Mouse (Mus musculus): ENCODE data around the gene Acsl5. TPM values are rescaled to one million over a fixed set of nuclear protein-coding genes. Genes with fewer than 3 reads are reported as not detected.

The Acsl5 gene
- polyA plus RNA-seq, 1 experiment from 2014 or later = 26.2 TPM

DNA sequence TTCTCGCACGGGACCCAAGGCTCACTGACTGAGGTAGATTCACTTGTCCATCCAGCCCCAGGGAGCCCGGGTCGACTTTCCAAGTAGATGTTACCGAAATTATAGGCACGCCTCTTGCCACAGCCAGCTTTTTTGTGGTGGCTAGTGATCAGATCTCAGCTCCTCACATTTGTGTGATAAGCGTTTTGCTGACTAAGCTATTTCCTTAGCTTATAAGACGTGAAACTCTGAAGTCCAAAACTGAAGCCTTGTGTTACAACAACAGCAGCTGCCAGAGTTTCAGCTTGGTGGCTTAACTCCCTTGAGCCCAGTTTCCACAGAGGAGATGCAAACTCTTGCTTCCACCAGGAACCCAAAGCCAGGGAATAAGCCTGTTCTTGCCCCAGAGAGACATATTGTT, 70.9 kb downstream of the Acsl5 start:
- Histone ChIP-seq H3K27me3 (ENCODE audit: poor library complexity, severe bottlenecking) (no peaks in the 10 kb centered on the region), H3K27ac (no peak overlapping the region), H3K4me1 (peaks cover 4% of the 10 kb centered on the region), H3K36me3 (replicated peaks) (peaks cover 19% of the 10 kb centered on the region), H3K4me3 (no peak overlapping the region), H3K9me3 (no peaks in the 10 kb centered on the region)
- WGBS = 96% methylated on average over 8 of the region's 8 CpGs
- DNase-seq (ENCODE audit: extremely low spot score, low spot score) = no peak

DNA sequence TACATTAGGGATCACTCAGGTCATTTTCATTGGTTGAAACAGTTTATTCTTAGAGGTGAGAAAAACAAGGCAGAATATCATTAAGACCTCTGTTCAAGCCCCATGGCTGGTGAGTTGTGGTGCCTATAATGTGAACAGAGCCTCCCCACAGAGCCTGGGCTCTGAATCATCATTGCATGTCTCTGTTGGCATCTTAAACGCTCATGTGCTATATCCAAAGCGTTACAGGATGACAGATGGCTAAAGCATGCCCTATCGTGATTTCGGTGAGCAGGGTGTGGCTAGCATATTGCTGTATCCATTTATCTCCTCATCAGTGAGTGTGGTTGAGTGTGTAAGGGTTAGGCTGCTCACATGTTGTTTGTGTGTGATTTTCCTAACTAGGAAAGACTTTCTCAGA, 75.8 kb downstream of the Acsl5 start:
- Histone ChIP-seq H3K36me3 (replicated peaks) (peaks cover 51% of the 10 kb centered on the region), H3K27ac (no peak overlapping the region), H3K27me3 (ENCODE audit: poor library complexity, severe bottlenecking) (no peaks in the 10 kb centered on the region), H3K9me3 (no peaks in the 10 kb centered on the region), H3K4me3 (no peak overlapping the region), H3K4me1 (no peaks in the 10 kb centered on the region)
- DNase-seq (ENCODE audit: extremely low spot score, low spot score) = no peak
- WGBS = 93% methylated on average over 4 of the region's 4 CpGs

DNA sequence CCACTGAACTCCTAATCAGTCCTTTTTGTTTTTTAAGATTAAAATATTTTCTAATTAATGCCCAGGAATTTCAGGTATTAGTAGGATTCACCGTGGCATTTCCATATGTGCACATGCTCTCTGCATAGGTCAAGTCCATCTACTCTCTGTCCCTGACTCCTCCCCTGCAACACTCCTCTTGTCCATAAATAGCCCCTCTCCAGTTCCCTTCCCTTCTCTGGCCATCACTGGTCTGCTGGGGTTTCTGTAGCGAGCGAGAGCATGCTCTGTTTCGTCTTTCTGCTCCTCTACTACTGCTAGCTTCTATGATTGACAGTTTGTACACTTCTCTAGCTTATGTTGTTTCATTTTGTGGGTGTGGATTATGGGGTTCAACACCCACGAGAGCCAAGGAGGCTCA, 80.0 kb downstream of the Acsl5 start:
- Histone ChIP-seq H3K27ac (no peak overlapping the region), H3K27me3 (ENCODE audit: poor library complexity, severe bottlenecking) (no peaks in the 10 kb centered on the region), H3K9me3 (no peaks in the 10 kb centered on the region), H3K36me3 (replicated peaks) (peaks cover 40% of the 10 kb centered on the region), H3K4me3 (no peak overlapping the region), H3K4me1 (0 out of 2 replicates have a peak, but pooled peaks cover 4% of the 10 kb centered on the region)
- 96% methylated on average over 5 of the region's 5 CpGs for WGBS
- no peak for DNase-seq (ENCODE audit: extremely low spot score, low spot score)

DNA sequence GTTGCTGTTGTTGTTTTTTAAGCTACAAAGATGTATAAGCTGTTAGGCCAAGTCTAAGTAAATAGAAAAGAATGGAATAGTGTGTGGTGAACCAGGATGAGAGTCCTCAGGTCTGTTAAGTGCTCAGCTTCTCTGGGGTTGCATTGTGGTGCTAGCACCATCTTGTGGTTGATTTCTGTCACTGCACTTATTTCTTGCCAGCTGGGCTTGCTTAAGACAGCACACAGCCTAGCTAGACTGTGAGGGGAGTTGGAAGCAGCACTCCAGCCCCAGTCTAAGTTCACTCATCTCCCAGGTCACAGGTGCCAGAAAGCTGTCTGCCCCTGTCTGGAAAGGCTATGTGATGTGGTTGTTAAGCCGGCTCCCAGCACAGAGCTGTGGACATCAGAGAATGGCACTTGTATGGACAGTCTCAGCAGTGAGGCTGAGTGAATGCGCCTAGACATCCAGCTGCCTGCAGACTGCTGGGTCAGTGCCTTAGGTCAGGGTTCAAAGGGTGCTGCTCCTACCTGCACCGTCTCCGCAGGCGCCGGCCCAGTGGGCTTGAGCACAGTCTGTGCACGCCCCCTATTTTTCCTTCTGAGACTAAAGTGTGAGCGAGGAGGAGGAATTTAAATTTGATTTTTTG, 81.0 kb downstream of the Acsl5 start:
- H3K4me3 ChIP-seq = no peak overlapping the region
- 0 out of 2 replicates have a peak, but pooled peaks cover 4% of the 10 kb centered on the region for H3K4me1 ChIP-seq
- DNase-seq (ENCODE audit: extremely low spot score, low spot score) = peak; percentile 66
- no peaks in the 10 kb centered on the region for H3K27me3 ChIP-seq (ENCODE audit: poor library complexity, severe bottlenecking)
- H3K9me3 ChIP-seq = no peaks in the 10 kb centered on the region
- 94% methylated on average over 8 of the region's 8 CpGs for WGBS
- H3K36me3 ChIP-seq (replicated peaks) = peaks cover 41% of the 10 kb centered on the region
- no peak overlapping the region for H3K27ac ChIP-seq

DNA sequence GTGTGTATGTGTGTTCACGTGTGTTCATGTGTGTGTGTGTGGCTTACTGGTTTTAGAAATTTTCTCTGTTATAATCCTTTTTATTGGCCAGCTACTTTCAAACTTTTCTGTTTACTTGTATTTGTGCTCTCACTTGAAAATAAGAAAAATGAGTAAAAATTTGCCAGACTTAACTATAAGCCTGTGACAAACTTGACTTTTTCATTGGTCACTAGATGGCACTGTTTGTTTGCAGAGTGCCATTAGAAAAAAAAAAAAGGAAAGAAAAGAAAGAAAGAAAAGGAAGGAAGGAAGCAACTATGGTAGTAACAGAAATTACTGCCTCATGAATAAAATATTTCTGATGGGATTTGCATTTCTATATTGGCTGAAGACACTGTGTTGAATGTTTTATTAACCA, 84.1 kb downstream of the Acsl5 start:
- Histone ChIP-seq H3K9me3 (no peaks in the 10 kb centered on the region), H3K27me3 (ENCODE audit: poor library complexity, severe bottlenecking) (no peaks in the 10 kb centered on the region), H3K4me3 (no peak overlapping the region), H3K36me3 (replicated peaks) (peaks cover 10% of the 10 kb centered on the region), H3K27ac (no peak overlapping the region), H3K4me1 (0 out of 2 replicates have a peak, but pooled peaks cover 4% of the 10 kb centered on the region)
- 93% methylated on average over 1 of the region's 1 CpGs for WGBS
- DNase-seq (ENCODE audit: extremely low spot score, low spot score) = no peak

DNA sequence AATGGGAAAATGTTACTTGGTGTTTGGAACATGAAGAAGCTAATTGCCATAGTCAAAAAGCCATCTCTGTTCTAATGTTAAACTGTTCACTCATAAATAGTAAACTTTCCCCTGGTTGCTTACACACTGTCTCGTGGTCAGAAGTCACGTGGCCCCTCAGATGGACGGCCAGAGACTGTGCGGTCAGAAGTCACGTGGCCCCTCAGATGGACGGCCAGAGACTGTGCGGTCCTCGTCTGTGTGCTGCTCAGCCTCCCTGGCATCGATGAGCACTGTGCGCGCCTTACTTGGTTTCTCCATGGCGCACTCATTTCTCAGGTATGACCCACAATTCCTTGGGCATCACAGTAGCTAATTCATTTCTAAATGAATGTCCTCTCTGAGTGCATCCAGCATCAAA, 84.7 kb downstream of the Acsl5 start:
- Histone ChIP-seq H3K27me3 (ENCODE audit: poor library complexity, severe bottlenecking) (no peaks in the 10 kb centered on the region), H3K27ac (no peak overlapping the region), H3K4me1 (0 out of 2 replicates have a peak, but pooled peaks cover 4% of the 10 kb centered on the region), H3K4me3 (no peak overlapping the region), H3K36me3 (replicated peaks) (peaks cover 6% of the 10 kb centered on the region), H3K9me3 (no peaks in the 10 kb centered on the region)
- WGBS = 92% methylated on average over 12 of the region's 12 CpGs
- no peak for DNase-seq (ENCODE audit: extremely low spot score, low spot score)

DNA sequence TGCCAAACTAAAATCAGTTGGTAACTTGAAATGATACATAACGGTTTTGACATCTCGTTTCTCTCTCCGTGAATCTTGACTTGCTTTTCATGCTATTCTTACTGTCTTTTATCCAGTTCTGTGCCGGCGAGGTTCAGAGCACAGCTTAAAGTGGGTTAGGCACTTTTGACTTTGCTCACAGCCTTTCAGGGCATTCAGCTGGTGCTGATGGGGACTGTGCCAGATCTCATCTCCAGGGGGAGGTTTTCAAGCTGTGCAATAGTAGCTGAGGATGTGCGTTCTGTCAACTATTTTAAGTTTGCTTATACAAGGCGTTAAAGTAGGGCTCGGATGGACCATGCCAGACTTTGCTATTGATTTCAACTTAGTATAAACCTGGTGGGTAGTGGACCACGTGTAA, 85.3 kb downstream of the Acsl5 start:
- H3K4me3 ChIP-seq = no peak overlapping the region
- WGBS = 86% methylated on average over 9 of the region's 9 CpGs
- DNase-seq (ENCODE audit: extremely low spot score, low spot score) = no peak
- 0 out of 2 replicates have a peak, but pooled peaks cover 4% of the 10 kb centered on the region for H3K4me1 ChIP-seq
- H3K9me3 ChIP-seq = no peaks in the 10 kb centered on the region
- H3K27ac ChIP-seq = no peak overlapping the region
- no peaks in the 10 kb centered on the region for H3K27me3 ChIP-seq (ENCODE audit: poor library complexity, severe bottlenecking)
- H3K36me3 ChIP-seq (replicated peaks) = peaks cover 5% of the 10 kb centered on the region; the same call in 1 of the 2 replicates

DNA sequence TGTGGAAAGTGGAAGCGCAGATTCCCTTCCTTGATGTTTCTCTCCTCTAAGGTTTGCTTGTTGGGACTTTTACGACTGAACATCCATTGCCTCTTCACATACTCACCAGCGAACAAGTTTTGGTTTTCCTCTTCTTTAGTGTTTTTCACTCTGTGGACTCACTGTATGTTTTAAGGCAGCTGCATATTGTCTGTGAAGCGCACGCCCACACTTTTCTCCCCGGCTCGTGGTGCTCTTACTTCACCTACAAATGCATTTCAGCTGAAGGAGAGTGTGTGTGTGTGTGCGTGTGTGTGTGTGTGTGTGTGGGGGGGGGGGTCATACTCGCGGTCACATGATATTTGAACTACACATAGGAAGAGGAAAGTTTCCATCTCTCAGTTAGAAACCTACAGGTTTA, 85.9 kb downstream of the Acsl5 start:
- Histone ChIP-seq H3K27me3 (ENCODE audit: poor library complexity, severe bottlenecking) (no peaks in the 10 kb centered on the region), H3K27ac (no peak overlapping the region), H3K9me3 (no peaks in the 10 kb centered on the region), H3K4me3 (no peak overlapping the region), H3K4me1 (0 out of 2 replicates have a peak, but pooled peaks cover 4% of the 10 kb centered on the region), H3K36me3 (replicated peaks) (peaks cover 5% of the 10 kb centered on the region; the same call in 1 of the 2 replicates)
- 95% methylated on average over 10 of the region's 10 CpGs for WGBS
- no peak for DNase-seq (ENCODE audit: extremely low spot score, low spot score)

DNA sequence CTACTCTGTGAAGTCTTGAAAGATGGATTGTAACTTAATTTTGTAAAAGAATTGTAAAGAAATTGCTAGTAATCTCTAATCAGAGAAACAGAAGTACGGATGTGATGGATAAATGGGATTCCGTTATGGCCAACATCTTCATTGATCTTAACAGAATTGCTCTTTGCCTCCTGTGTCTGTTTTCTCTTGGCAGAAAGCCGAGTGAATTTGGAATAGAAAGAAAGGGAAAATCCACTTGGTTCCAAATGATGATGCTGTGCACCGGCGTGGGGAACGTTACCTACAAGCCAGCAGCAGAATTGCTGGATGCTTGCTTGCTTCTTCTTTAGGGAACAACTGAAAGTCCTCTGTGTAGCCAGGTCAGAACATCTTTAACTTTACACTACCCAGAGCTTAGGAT, 88.8 kb downstream of the Acsl5 start:
- no peak overlapping the region for H3K4me3 ChIP-seq
- DNase-seq (ENCODE audit: extremely low spot score, low spot score) = no peak
- WGBS = 93% methylated on average over 6 of the region's 6 CpGs
- peaks cover 7% of the 10 kb centered on the region; the same call in 1 of the 2 replicates for H3K36me3 ChIP-seq (replicated peaks)
- no peaks in the 10 kb centered on the region for H3K27me3 ChIP-seq (ENCODE audit: poor library complexity, severe bottlenecking)
- no peaks in the 10 kb centered on the region for H3K9me3 ChIP-seq
- H3K4me1 ChIP-seq = 0 out of 2 replicates have a peak, but pooled peaks cover 4% of the 10 kb centered on the region
- no peak overlapping the region for H3K27ac ChIP-seq

DNA sequence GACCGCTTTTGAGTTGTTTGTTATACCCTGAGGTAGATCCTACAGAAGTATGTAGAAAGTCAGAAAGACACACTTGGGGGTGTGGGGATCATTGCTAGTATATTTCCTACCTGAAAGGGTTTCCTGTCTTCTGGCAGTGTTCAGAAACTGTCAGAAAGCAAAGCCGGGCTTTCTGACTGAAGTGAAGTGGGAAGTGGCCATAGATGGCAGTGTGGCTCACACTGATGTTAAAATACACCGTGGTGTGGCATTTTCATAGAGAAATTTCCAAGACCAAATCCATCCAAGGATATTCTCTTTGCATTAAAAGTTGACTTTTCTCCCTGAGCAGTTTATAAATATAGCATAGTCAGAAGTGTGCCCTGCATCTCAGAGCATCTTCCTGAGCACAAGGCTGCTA, 89.6 kb downstream of the Acsl5 start:
- no peak for DNase-seq (ENCODE audit: extremely low spot score, low spot score)
- Histone ChIP-seq H3K36me3 (replicated peaks) (peaks cover 7% of the 10 kb centered on the region; the same call in 1 of the 2 replicates), H3K4me3 (no peak overlapping the region), H3K27ac (no peak overlapping the region), H3K4me1 (0 out of 2 replicates have a peak, but pooled peaks cover 3% of the 10 kb centered on the region), H3K27me3 (ENCODE audit: poor library complexity, severe bottlenecking) (no peaks in the 10 kb centered on the region), H3K9me3 (no peaks in the 10 kb centered on the region)
- WGBS = 84% methylated on average over 3 of the region's 3 CpGs

DNA sequence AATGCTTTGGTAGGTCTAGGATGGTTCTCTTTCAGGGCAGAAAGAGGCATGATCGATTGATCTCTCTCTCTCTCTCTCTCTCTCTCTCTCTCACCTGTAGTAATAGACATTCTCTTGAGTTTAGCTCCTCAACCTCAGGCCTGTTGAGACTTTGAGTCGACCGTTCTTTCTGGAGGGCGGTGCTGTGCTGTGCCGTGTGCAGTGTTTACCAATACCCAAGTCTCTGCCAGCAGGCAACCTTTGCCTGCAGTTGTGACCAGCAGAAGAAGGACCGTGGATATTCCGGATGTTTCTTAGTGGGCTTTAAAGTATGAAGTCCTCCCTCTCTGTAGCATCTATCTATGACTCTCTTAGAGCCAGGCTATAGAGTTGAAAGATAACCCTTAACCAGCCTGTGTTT, 90.7 kb downstream of the Acsl5 start:
- Histone ChIP-seq H3K9me3 (no peaks in the 10 kb centered on the region), H3K4me1 (no peaks in the 10 kb centered on the region), H3K36me3 (replicated peaks) (peaks cover 2% of the 10 kb centered on the region; the same call in 1 of the 2 replicates), H3K4me3 (no peak overlapping the region), H3K27ac (no peak overlapping the region), H3K27me3 (ENCODE audit: poor library complexity, severe bottlenecking) (no peaks in the 10 kb centered on the region)
- 96% methylated on average over 7 of the region's 7 CpGs for WGBS
- no peak for DNase-seq (ENCODE audit: extremely low spot score, low spot score)

DNA sequence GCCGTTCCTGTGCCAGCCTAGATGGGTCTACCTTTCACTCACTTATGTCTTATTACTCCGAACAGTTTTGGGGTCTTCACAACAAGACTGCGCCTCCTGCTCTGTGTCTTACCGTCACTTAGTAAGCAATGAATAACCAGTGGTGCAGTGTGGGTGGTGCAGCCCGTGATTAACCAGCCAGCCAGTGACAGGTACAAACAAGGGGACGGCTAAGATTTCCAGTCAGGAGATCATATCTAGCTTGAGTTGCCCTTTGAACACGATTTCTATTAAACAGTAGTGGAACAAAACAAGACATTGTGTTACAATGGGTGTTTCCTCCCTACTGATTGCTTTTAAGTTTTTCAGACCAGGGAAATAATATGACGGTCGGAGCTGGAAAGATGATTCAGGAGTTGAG, 91.5 kb downstream of the Acsl5 start:
- no peaks in the 10 kb centered on the region for H3K27me3 ChIP-seq (ENCODE audit: poor library complexity, severe bottlenecking)
- DNase-seq (ENCODE audit: extremely low spot score, low spot score) = no peak
- H3K4me1 ChIP-seq = no peaks in the 10 kb centered on the region
- no peak overlapping the region for H3K27ac ChIP-seq
- 93% methylated on average over 9 of the region's 9 CpGs for WGBS
- peaks cover 5% of the 10 kb centered on the region; the same call in 1 of the 2 replicates for H3K36me3 ChIP-seq (replicated peaks)
- no peak overlapping the region for H3K4me3 ChIP-seq
- no peaks in the 10 kb centered on the region for H3K9me3 ChIP-seq

Measured in forebrain, embryonic 10.5 days (tissue).